Mouse (Mus musculus): ENCODE results near the gene Ccp110. TPM values are rescaled to one million over a fixed set of nuclear protein-coding genes. Genes with fewer than 3 reads are reported as not detected.

Ccp110 gene
- polyA plus RNA-seq, 1 experiment from 2014 or later: 22.9 TPM

DNA sequence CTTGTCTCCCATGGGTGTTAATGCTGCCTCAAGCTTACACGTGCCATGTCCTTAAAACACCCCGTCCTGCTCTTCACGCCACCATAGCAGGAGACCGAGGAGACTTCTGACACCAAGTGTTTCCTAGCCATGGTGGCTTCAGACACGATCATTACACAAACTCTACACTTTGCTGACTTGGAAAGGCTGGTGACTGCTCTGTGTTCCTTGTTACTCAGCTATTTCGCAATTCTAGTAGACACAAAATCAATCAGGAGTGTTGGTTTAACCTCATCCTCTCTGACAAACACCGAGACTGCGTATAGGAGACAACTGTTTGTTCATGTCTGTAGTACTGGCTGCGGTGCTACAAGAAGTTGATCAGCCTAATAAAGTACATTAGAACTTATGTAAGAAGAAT is 13.5 kb upstream of the Ccp110 start:
- Histone ChIP-seq H3K27ac (ENCODE audit: low read depth, low read length) (no peak overlapping the region), H3K36me3 (ENCODE audit: control insufficient read depth, insufficient read depth, low read length) (peaks cover 33% of the 10 kb centered on the region)
- WGBS: 91% methylated on average over 9 of the region's 9 CpGs

DNA sequence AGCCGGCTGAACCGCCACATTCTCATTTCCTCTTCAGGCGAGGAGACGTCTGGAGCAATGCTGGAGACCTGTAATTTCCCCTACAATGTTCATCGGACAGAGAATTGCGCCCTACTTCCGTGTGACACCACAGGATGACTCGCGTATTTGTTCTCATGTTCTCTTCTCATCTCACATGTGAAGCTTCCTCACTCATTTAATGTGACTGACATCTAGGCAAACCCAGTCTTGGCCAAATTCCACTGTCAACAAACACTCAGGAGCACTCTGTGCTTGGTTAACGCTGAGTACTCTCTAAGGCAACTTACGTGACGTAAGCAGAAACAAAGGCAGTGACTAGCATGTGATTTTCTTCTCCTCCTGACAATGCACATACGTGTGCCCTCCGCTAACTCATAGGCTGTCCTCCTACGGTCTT is 9.2 kb upstream of the Ccp110 start:
- no peak for ATAC-seq
- no peak overlapping the region; the same call in none of the 2 replicates for H3K4me2 ChIP-seq (ENCODE audit: low read length)

More for the DNA sequence above, 13.5 kb upstream of the Ccp110 start:
- peaks cover 6% of the 10 kb centered on the region for H3K4me1 ChIP-seq (ENCODE audit: control insufficient read depth, insufficient read depth, low read depth, low read length)
- H3K9me3 ChIP-seq (ENCODE audit: control insufficient read depth, low read length): no peaks in the 10 kb centered on the region
- H3K4me2 ChIP-seq (ENCODE audit: low read length): no peak overlapping the region
- no peaks in the 10 kb centered on the region for H3K27me3 ChIP-seq (replicated peaks; ENCODE audit: control insufficient read depth, insufficient read depth, low read length)
- ATAC-seq: no peak
- no peak overlapping the region for H3K9ac ChIP-seq (ENCODE audit: low read depth, low read length)
- H3K4me3 ChIP-seq (ENCODE audit: low read length): no peak overlapping the region

DNA sequence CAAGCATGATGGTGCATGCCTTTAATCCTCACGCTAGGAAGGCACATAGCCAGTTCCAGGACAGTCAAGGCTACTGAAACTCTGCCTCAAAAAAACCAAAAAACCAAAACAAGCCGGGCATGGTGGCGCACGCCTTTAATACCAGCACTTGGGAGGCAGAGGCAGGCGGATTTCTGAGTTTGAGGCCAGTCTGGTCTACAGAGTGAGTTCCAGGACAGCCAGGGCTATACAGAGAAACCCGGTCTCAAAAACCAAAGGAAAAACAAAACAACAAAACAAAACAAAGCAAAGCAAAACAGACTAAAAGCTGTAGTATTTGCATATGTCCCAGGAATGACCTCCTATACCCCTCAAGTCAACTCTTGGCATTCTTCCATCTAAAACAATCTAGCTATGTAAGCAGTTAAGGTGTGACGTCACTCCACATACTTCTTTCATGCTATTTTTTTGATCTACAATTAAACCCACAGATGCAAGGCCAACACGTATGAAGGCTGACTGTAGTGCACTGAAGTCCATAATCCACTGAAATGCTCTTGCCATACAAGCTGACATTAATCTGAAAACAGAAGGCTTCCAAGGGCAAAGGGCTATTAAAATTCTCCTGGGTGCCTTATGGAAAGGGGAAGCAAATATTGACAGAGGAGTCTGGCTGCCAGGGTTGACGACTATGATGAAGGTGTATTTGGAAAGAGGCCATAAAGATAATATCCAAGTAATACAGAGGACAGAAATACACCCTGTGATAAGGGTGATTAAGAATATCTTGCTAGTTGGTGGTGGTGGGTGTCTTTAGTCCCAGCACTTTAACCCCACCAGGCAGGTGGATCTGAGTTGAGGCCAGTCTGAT is 8.1 kb upstream of the Ccp110 start:
- Histone ChIP-seq H3K36me3 (ENCODE audit: control insufficient read depth, insufficient read depth, low read length) (no peaks in the 10 kb centered on the region), H3K9ac (ENCODE audit: low read depth, low read length) (no peak overlapping the region), H3K27ac (ENCODE audit: low read depth, low read length) (no peak overlapping the region), H3K27me3 (replicated peaks; ENCODE audit: control insufficient read depth, insufficient read depth, low read length) (no peaks in the 10 kb centered on the region), H3K9me3 (ENCODE audit: control insufficient read depth, low read length) (no peaks in the 10 kb centered on the region), H3K4me1 (ENCODE audit: control insufficient read depth, insufficient read depth, low read depth, low read length) (peaks cover 18% of the 10 kb centered on the region), H3K4me3 (ENCODE audit: low read length) (peak overlapping the region; percentile 92), H3K4me2 (ENCODE audit: low read length) (peak overlapping the region; percentile 71)
- 72% methylated on average over 9 of the region's 9 CpGs for WGBS
- ATAC-seq: no peak

More for the DNA sequence above, 9.2 kb upstream of the Ccp110 start:
- no peak overlapping the region for H3K27ac ChIP-seq (ENCODE audit: low read depth, low read length)
- no peak overlapping the region for H3K4me3 ChIP-seq (ENCODE audit: low read length)
- H3K36me3 ChIP-seq (ENCODE audit: control insufficient read depth, insufficient read depth, low read length): peaks cover 2% of the 10 kb centered on the region; the same call in 1 of the 2 replicates
- H3K4me1 ChIP-seq (ENCODE audit: control insufficient read depth, insufficient read depth, low read depth, low read length): peaks cover 18% of the 10 kb centered on the region
- no peaks in the 10 kb centered on the region for H3K27me3 ChIP-seq (replicated peaks; ENCODE audit: control insufficient read depth, insufficient read depth, low read length)
- H3K9ac ChIP-seq (ENCODE audit: low read depth, low read length): no peak overlapping the region
- WGBS: 92% methylated on average over 15 of the region's 15 CpGs
- no peaks in the 10 kb centered on the region for H3K9me3 ChIP-seq (ENCODE audit: control insufficient read depth, low read length)

DNA sequence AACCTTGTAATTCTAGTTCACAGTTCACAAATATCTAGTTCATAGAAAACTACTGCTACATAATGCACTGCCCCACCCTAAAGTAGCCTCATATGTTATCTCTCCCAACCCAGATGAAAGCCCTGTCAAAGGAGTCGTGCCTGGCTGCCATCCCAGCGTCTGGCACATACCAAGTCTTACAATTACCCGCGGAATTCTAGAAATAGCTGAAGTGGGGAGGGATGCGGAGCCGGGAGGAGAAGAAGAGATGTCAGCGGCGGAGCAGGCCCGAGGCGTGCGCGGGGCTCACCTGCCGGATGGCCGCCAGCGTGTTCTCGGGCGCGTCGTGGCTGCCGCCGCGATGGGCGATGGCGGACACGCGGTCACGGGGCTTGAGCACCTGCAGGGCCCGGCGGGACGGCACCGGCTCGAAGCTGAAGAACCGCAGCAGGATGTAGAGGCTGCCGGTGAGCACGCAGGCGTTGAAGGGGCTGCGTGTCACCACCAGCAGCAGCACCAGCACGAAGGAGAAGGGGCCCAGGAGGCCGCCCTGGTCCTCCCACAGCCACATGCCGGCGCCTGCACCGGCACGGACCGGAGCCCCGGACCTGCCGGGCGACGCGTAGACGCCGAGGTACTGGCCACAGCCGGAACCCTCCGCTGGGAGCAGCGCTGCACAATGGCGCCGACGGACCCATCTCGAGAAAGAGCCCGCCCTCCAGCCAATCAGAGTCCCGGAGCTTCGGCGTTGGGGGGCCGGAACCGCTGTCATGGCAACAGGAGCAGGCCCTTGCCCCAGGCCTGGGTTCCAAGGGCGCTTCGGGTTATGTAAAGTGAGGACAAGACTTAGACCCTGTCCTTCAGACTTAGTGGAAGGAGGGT is 7.0 kb upstream of the Ccp110 start, which contains the start of gene Gde1:
TSS of gene Gde1 (minus strand) at position 678 of the 861 bp plus-strand sequence.
- Histone ChIP-seq H3K36me3 (ENCODE audit: control insufficient read depth, insufficient read depth, low read length) (no peaks in the 10 kb centered on the region), H3K9ac (ENCODE audit: low read depth, low read length) (peak within 1 kb of the TSS; percentile 96), H3K27ac (ENCODE audit: low read depth, low read length) (peak within 1 kb of the TSS; percentile 97), H3K4me1 (ENCODE audit: control insufficient read depth, insufficient read depth, low read depth, low read length) (peaks cover 18% of the 10 kb centered on the region), H3K9me3 (ENCODE audit: control insufficient read depth, low read length) (no peaks in the 10 kb centered on the region), H3K4me3 (ENCODE audit: low read length) (peak within 1 kb of the TSS; percentile 92), H3K27me3 (replicated peaks; ENCODE audit: control insufficient read depth, insufficient read depth, low read length) (no peaks in the 10 kb centered on the region), H3K4me2 (ENCODE audit: low read length) (peak within 1 kb of the TSS; percentile 71)
- peak; percentile 96 for ATAC-seq
- under 1% methylated on average over 64 of the region's 66 CpGs for WGBS

DNA sequence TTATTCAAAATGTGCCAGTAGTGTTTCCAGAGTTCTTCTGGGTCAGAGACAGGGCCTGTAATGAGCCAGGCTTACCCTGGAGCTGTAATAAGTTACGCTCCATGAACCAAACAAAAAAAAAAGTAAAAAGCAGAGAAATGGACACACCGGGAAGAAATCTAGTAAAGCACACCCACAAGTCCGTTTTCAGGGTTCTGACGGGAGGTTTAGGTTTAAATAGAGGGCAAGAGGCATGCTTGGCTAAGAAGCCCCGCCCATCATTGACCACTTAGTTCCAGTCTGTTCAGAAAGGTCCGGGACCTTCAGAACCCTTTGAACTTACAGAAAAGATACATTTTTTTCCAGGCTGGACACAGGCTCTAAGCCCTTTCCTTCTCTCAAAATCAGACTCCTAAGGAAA is 6.3 kb upstream of the Ccp110 start:
- 38% methylated on average over 6 of the region's 6 CpGs for WGBS
- Histone ChIP-seq H3K9ac (ENCODE audit: low read depth, low read length) (peak overlapping the region; percentile 96), H3K36me3 (ENCODE audit: control insufficient read depth, insufficient read depth, low read length) (no peaks in the 10 kb centered on the region), H3K9me3 (ENCODE audit: control insufficient read depth, low read length) (no peaks in the 10 kb centered on the region), H3K4me3 (ENCODE audit: low read length) (peak overlapping the region; percentile 92), H3K4me1 (ENCODE audit: control insufficient read depth, insufficient read depth, low read depth, low read length) (peaks cover 18% of the 10 kb centered on the region), H3K27me3 (replicated peaks; ENCODE audit: control insufficient read depth, insufficient read depth, low read length) (no peaks in the 10 kb centered on the region), H3K4me2 (ENCODE audit: low read length) (peak overlapping the region; percentile 71), H3K27ac (ENCODE audit: low read depth, low read length) (peak overlapping the region; percentile 97)
- ATAC-seq: no peak; the same call in 1 of the 2 replicates

DNA sequence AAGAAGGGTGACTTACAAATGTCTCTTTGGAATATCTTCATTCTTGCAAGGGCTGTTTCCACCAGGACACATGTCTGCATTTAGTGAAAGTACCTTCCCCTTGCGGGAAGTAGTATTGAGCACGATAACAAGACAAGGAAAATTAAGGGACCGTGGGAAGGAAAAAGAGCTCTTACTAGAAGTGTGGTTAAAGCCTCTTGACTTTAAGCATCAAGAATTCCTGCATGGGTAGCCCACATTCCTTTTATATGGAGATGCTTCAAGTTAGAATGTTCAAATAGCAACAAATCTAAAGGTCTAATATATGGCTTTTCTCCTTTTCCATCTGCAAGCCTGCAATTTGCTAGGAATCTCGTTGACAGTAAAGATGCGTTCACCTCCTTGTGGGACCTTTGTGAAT is 5.9 kb upstream of the Ccp110 start:
- no peak overlapping the region for H3K9ac ChIP-seq (ENCODE audit: low read depth, low read length)
- peaks cover 18% of the 10 kb centered on the region for H3K4me1 ChIP-seq (ENCODE audit: control insufficient read depth, insufficient read depth, low read depth, low read length)
- H3K27me3 ChIP-seq (replicated peaks; ENCODE audit: control insufficient read depth, insufficient read depth, low read length): no peaks in the 10 kb centered on the region
- H3K9me3 ChIP-seq (ENCODE audit: control insufficient read depth, low read length): no peaks in the 10 kb centered on the region
- H3K27ac ChIP-seq (ENCODE audit: low read depth, low read length): no peak overlapping the region
- H3K36me3 ChIP-seq (ENCODE audit: control insufficient read depth, insufficient read depth, low read length): no peaks in the 10 kb centered on the region
- no peak for ATAC-seq
- no peak overlapping the region for H3K4me2 ChIP-seq (ENCODE audit: low read length)
- H3K4me3 ChIP-seq (ENCODE audit: low read length): no peak overlapping the region
- WGBS: 92% methylated on average over 5 of the region's 5 CpGs

DNA sequence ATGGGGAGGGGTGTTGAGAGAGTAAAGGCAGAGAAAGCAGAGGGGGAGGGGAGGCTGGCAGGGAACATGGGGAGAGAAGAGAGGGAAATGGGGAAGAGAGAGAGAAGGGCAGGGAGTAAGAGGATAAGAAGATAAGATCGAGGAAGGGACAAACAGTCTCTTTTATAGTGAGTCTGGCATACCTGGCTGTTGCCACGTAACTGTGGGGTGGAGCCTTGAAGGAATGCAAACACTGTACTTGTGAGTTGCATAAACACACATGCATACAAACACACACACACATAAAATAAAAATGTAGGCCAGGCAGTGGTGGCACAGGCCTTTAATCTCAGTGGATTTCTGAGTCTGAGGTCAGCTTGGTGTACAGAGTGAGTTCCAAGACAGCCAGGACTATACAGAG is 5.1 kb upstream of the Ccp110 start:
- H3K27me3 ChIP-seq (replicated peaks; ENCODE audit: control insufficient read depth, insufficient read depth, low read length): no peaks in the 10 kb centered on the region
- no peak overlapping the region for H3K27ac ChIP-seq (ENCODE audit: low read depth, low read length)
- ATAC-seq: no peak
- 81% methylated on average over 2 of the region's 2 CpGs for WGBS
- H3K4me2 ChIP-seq (ENCODE audit: low read length): no peak overlapping the region
- no peaks in the 10 kb centered on the region for H3K9me3 ChIP-seq (ENCODE audit: control insufficient read depth, low read length)
- H3K9ac ChIP-seq (ENCODE audit: low read depth, low read length): no peak overlapping the region
- no peaks in the 10 kb centered on the region for H3K36me3 ChIP-seq (ENCODE audit: control insufficient read depth, insufficient read depth, low read length)
- H3K4me3 ChIP-seq (ENCODE audit: low read length): no peak overlapping the region
- H3K4me1 ChIP-seq (ENCODE audit: control insufficient read depth, insufficient read depth, low read depth, low read length): peaks cover 18% of the 10 kb centered on the region

DNA sequence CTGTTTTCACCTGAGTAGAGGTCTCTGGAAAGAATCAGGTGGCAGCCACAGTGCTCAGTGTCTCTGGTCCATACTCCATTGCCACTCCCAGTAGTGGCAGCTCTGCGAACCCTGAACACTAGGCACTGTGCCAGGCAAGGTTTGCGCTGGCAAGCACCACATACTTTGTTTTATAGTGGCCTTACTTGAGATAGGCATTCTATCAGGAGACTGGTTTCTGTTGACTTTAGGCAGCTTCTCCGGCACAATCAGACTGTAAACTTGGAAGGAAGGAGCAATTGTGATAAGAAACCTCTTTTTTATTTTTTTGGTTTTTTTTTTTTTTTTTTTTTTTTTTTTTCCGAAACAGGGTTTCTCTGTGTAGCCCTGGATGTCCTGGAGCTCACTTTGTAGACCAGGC is 4.3 kb upstream of the Ccp110 start:
- Histone ChIP-seq H3K27me3 (replicated peaks; ENCODE audit: control insufficient read depth, insufficient read depth, low read length) (no peaks in the 10 kb centered on the region), H3K4me1 (ENCODE audit: control insufficient read depth, insufficient read depth, low read depth, low read length) (peaks cover 19% of the 10 kb centered on the region), H3K4me3 (ENCODE audit: low read length) (no peak overlapping the region), H3K27ac (ENCODE audit: low read depth, low read length) (no peak overlapping the region), H3K36me3 (ENCODE audit: control insufficient read depth, insufficient read depth, low read length) (no peaks in the 10 kb centered on the region), H3K4me2 (ENCODE audit: low read length) (no peak overlapping the region), H3K9me3 (ENCODE audit: control insufficient read depth, low read length) (no peaks in the 10 kb centered on the region), H3K9ac (ENCODE audit: low read depth, low read length) (no peak overlapping the region)
- ATAC-seq: no peak
- WGBS: 88% methylated on average over 4 of the region's 4 CpGs

DNA sequence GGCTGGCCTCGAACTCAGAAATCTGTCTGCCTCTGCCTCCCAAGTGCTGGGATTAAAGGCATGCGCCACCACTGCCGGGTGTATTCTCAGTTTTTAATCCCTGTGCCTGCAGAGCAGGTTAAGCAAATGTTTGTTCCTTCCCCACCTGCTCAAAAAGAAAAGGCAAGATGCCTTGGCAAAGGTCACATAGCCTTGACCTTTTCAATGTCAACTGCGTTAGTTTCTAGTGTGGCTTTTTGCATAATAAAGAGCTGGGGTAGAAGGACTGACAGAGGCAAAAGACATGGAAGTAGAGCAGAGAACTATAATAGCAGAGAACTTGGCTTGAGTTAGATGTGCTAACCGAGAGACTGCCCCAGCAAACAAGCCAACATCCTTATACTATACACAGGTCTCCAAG is 1.6 kb upstream of the Ccp110 start:
- WGBS: 63% methylated on average over 5 of the region's 5 CpGs
- ATAC-seq: no peak
- no peak overlapping the region for H3K4me2 ChIP-seq (ENCODE audit: low read length)
- H3K9ac ChIP-seq (ENCODE audit: low read depth, low read length): no peak overlapping the region
- peaks cover 2% of the 10 kb centered on the region; the same call in 1 of the 2 replicates for H3K36me3 ChIP-seq (ENCODE audit: control insufficient read depth, insufficient read depth, low read length)
- peaks cover 16% of the 10 kb centered on the region for H3K4me1 ChIP-seq (ENCODE audit: control insufficient read depth, insufficient read depth, low read depth, low read length)
- H3K27ac ChIP-seq (ENCODE audit: low read depth, low read length): no peak overlapping the region
- no peak overlapping the region for H3K4me3 ChIP-seq (ENCODE audit: low read length)
- no peaks in the 10 kb centered on the region for H3K9me3 ChIP-seq (ENCODE audit: control insufficient read depth, low read length)
- H3K27me3 ChIP-seq (replicated peaks; ENCODE audit: control insufficient read depth, insufficient read depth, low read length): no peaks in the 10 kb centered on the region

Measured in hindbrain, embryonic 16.5 days (tissue).